Mouse (Mus musculus): Measurements from ENCODE around the gene Wscd1.

DNA sequence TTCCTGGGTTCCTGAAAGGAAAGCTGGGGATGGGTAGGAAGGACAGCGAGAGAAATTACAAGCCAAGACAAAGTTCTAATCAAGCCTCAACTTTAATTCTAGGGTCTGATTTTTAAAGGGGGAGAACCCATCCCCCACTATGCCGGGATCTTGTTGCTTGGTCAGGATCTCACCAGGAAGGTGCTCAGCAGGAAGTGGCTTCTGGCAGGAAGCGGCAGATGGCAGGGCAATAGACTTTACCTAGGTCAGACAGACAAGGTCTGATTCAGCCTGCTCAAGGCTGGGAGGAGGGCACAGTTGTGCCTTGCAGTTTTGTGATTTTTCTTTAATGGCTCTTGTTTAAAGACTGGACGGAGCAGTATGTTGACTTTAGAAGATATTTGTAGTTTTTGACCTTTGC is 15.9 kb upstream of the Wscd1 start:
- TF ChIP-seq GATA1 (IDR thresholded peaks at IDR 0.05; ENCODE audit: borderline replicate concordance, low read length) (no peak), FLI1 (IDR thresholded peaks at IDR 0.05; ENCODE audit: low read length) (no peak)

Data from megakaryocyte, embryonic 14.5 days (primary cell).